Mouse (Mus musculus) neural tube, embryonic 14.5 days (tissue): Measurements from ENCODE around the gene Nqo1. TPM values are rescaled to one million over a fixed set of nuclear protein-coding genes. Genes with fewer than 3 reads are reported as not detected.

Experiments
- ATAC-seq: fragments of 200-750 bp; cut with Nextera tagmentation; 2 replicates; pipeline ENCODE4 v1.8.0; 2017; ENCODE audit warnings: low read depth, mild to moderate bottlenecking, moderate TSS enrichment, moderate library complexity
- H3K27ac ChIP-seq: fragments of 300-500 bp; sonication (generic); 2 replicates; pipeline ENCODE4 v1.5.1; 2014; ENCODE audit warnings: low read depth, mild to moderate bottlenecking, control low read depth, low read length, moderate library complexity, mixed read lengths
- H3K27me3 ChIP-seq: fragments of 300-500 bp; sonication (generic); 2 replicates; pipeline ENCODE4 v1.6.1; 2014; ENCODE audit warnings: low read length; ENCODE audit not compliant: control insufficient read depth, insufficient read depth
- H3K36me3 ChIP-seq: fragments of 300-500 bp; sonication (generic); 2 replicates; pipeline ENCODE4 v1.6.1; 2014; ENCODE audit warnings: low read length, mixed read lengths; ENCODE audit not compliant: control insufficient read depth, insufficient read depth
- H3K4me1 ChIP-seq: fragments of 300-500 bp; sonication (generic); 2 replicates; pipeline ENCODE4 v1.6.1; 2014; ENCODE audit warnings: low read length; ENCODE audit not compliant: control insufficient read depth, insufficient read depth
- H3K4me2 ChIP-seq: fragments of 300-500 bp; sonication (generic); 2 replicates; pipeline ENCODE4 v1.6.1; 2014; ENCODE audit warnings: mild to moderate bottlenecking, low read depth, low read length, control low read depth
- H3K4me3 ChIP-seq: fragments of 300-500 bp; sonication (generic); 2 replicates; pipeline ENCODE4 v1.5.1; 2014; ENCODE audit warnings: low read depth, low read length, control low read depth, mixed read lengths
- H3K9ac ChIP-seq: fragments of 300-500 bp; sonication (generic); replicated peaks from 2 replicates; pipeline ENCODE4 v1.6.1; 2014; ENCODE audit warnings: low read depth, mild to moderate bottlenecking, control low read depth, low read length, mixed read lengths
- H3K9me3 ChIP-seq: fragments of 300-500 bp; sonication (generic); 2 replicates; pipeline ENCODE4 v1.6.1; 2016; ENCODE audit warnings: low read length; ENCODE audit not compliant: control insufficient read depth
- WGBS: fragments of 180-500 bp; shearing (Covaris S2); extraction: QIAGEN DNeasy Blood & Tissue Kit; methylation state at CpG from one replicate; pipeline ENCODE4 v1.1.7; 2014; 5-methylcytosine and 5-hydroxymethylcytosine counted together
- polyA plus RNA-seq: library from polyadenylated mRNA; unstranded; fragments of >200 nt; fragmentation: Nextera tagmentation; extraction: Ambion mirVana; gene quantifications from 2 replicates; pipeline ENCODE4 v1.2.1, GENCODE M21; 2014

Nqo1 gene
- 5.4 and 7.9 TPM in 2 replicates for polyA plus RNA-seq

- peak within 1 kb of the TSS; percentile 12; the same call in 1 of the 2 replicates for H3K27ac ChIP-seq
- peak within 1 kb of the TSS; percentile 16; the same call in 1 of the 2 replicates for H3K9ac ChIP-seq
- ATAC-seq, result peak; percentile 96
- H3K36me3 ChIP-seq, result no peaks in the 10 kb centered on the region
- 17% methylated on average over 22 of the region's 22 CpGs for WGBS
- H3K4me1 ChIP-seq, result peaks cover 3% of the 10 kb centered on the region; the same call in 1 of the 2 replicates
- no peaks in the 10 kb centered on the region for H3K9me3 ChIP-seq
- H3K4me2 ChIP-seq, result peak within 1 kb of the TSS; percentile 52
- no peaks in the 10 kb centered on the region for H3K27me3 ChIP-seq
- peak within 1 kb of the TSS; percentile 18 for H3K4me3 ChIP-seq
Observed at GRCm38 (mm10) chr8:107403038-107403781, at the start of gene Nqo1. TSS of gene Nqo1 (minus strand) at chr8:107403206.

GRCm38 (mm10) chr8:107451414-107452066 is 48.5 kb upstream of the Nqo1 start:
- Histone ChIP-seq H3K4me1 (no peaks in the 10 kb centered on the region), H3K4me2 (no peak overlapping the region), H3K27ac (no peak overlapping the region), H3K9me3 (no peaks in the 10 kb centered on the region), H3K9ac (no peak overlapping the region), H3K36me3 (peaks cover 6% of the 10 kb centered on the region; the same call in 1 of the 2 replicates), H3K27me3 (no peaks in the 10 kb centered on the region), H3K4me3 (no peak overlapping the region)
- WGBS, result 90% methylated on average over 13 of the region's 13 CpGs
- ATAC-seq, result no peak

- no peak for ATAC-seq
- no peaks in the 10 kb centered on the region for H3K9me3 ChIP-seq
Observed at GRCm38 (mm10) chr8:107449655-107450054, 46.6 kb upstream of the Nqo1 start.

GRCm38 (mm10) chr8:107449130-107449529 is 46.1 kb upstream of the Nqo1 start:
- Histone ChIP-seq H3K9ac (no peak overlapping the region), H3K9me3 (no peaks in the 10 kb centered on the region), H3K27ac (no peak overlapping the region), H3K4me2 (no peak overlapping the region), H3K4me3 (no peak overlapping the region), H3K36me3 (peaks cover 6% of the 10 kb centered on the region; the same call in 1 of the 2 replicates), H3K4me1 (no peaks in the 10 kb centered on the region), H3K27me3 (no peaks in the 10 kb centered on the region)
- 32% methylated on average over 8 of the region's 8 CpGs for WGBS
- ATAC-seq, result no peak

More at GRCm38 (mm10) chr8:107449655-107450054, 46.6 kb upstream of the Nqo1 start:
- Histone ChIP-seq H3K36me3 (peaks cover 6% of the 10 kb centered on the region; the same call in 1 of the 2 replicates), H3K27me3 (no peaks in the 10 kb centered on the region), H3K4me1 (no peaks in the 10 kb centered on the region), H3K4me2 (no peak overlapping the region), H3K4me3 (no peak overlapping the region), H3K27ac (no peak overlapping the region), H3K9ac (no peak overlapping the region)
- 83% methylated on average over 6 of the region's 6 CpGs for WGBS

- Histone ChIP-seq H3K9ac (no peak overlapping the region), H3K4me3 (no peak overlapping the region), H3K4me2 (no peak overlapping the region), H3K4me1 (no peaks in the 10 kb centered on the region), H3K9me3 (no peaks in the 10 kb centered on the region), H3K27ac (no peak overlapping the region), H3K27me3 (no peaks in the 10 kb centered on the region), H3K36me3 (peaks cover 5% of the 10 kb centered on the region; the same call in 1 of the 2 replicates)
- 71% methylated on average over 4 of the region's 4 CpGs for WGBS
- no peak for ATAC-seq
Observed at GRCm38 (mm10) chr8:107448382-107448889, 45.4 kb upstream of the Nqo1 start.

GRCm38 (mm10) chr8:107447713-107448112 is 44.7 kb upstream of the Nqo1 start:
- Histone ChIP-seq H3K9ac (no peak overlapping the region), H3K27ac (no peak overlapping the region), H3K27me3 (no peaks in the 10 kb centered on the region), H3K36me3 (no peaks in the 10 kb centered on the region), H3K9me3 (no peaks in the 10 kb centered on the region), H3K4me3 (no peak overlapping the region), H3K4me2 (no peak overlapping the region), H3K4me1 (no peaks in the 10 kb centered on the region)
- ATAC-seq, result no peak

GRCm38 (mm10) chr8:107444626-107445025 is 41.6 kb upstream of the Nqo1 start:
- Histone ChIP-seq H3K4me1 (no peaks in the 10 kb centered on the region), H3K9ac (no peak overlapping the region), H3K36me3 (no peaks in the 10 kb centered on the region), H3K27me3 (no peaks in the 10 kb centered on the region), H3K4me3 (no peak overlapping the region), H3K4me2 (no peak overlapping the region), H3K9me3 (no peaks in the 10 kb centered on the region), H3K27ac (no peak overlapping the region)
- ATAC-seq, result no peak
- WGBS, result 72% methylated on average over 3 of the region's 3 CpGs

GRCm38 (mm10) chr8:107439880-107440625 is 37.0 kb upstream of the Nqo1 start:
- Histone ChIP-seq H3K27ac (no peak overlapping the region), H3K27me3 (no peaks in the 10 kb centered on the region; the same call in 1 of the 2 replicates), H3K9ac (no peak overlapping the region), H3K9me3 (no peaks in the 10 kb centered on the region), H3K4me2 (no peak overlapping the region), H3K4me3 (no peak overlapping the region), H3K36me3 (no peaks in the 10 kb centered on the region), H3K4me1 (peaks cover 16% of the 10 kb centered on the region)
- 91% methylated on average over 3 of the region's 3 CpGs for WGBS
- ATAC-seq, result no peak
